Mouse (Mus musculus) limb, embryonic 12.5 days (tissue): Measurements from ENCODE around the gene Kdm5a. TPM values are rescaled to one million over a fixed set of nuclear protein-coding genes. Genes with fewer than 3 reads are reported as not detected.

Experiments
- ATAC-seq: fragments of 200-750 bp; cut with Nextera tagmentation; 2 replicates; pipeline ENCODE4 v1.8.0; 2017; ENCODE audit warnings: low read depth, moderate TSS enrichment; ENCODE audit not compliant: insufficient number of reproducible peaks, insufficient read depth, low FRiP score, low TSS enrichment
- H3K27ac ChIP-seq: fragments of 300-500 bp; sonication (generic); 2 replicates; pipeline ENCODE4 v1.5.1; 2016; ENCODE audit warnings: mild to moderate bottlenecking, moderate library complexity
- H3K27me3 ChIP-seq: fragments of 300-500 bp; sonication (generic); 2 replicates; pipeline ENCODE4 v1.6.1; 2016; ENCODE audit warnings: mild to moderate bottlenecking, moderate library complexity
- H3K36me3 ChIP-seq: fragments of 300-500 bp; sonication (generic); 2 replicates; pipeline ENCODE4 v1.6.1; 2016; ENCODE audit warnings: mild to moderate bottlenecking, moderate library complexity
- H3K4me1 ChIP-seq: fragments of 300-500 bp; sonication (generic); replicated peaks from 2 replicates; pipeline ENCODE4 v1.6.1; 2016
- H3K4me2 ChIP-seq: fragments of 300-500 bp; sonication (generic); 2 replicates; pipeline ENCODE4 v1.6.1; 2016; ENCODE audit warnings: mild to moderate bottlenecking, moderate library complexity
- H3K4me3 ChIP-seq: fragments of 300-500 bp; sonication (generic); replicated peaks from 2 replicates; pipeline ENCODE4 v1.5.1; 2016; ENCODE audit warnings: mild to moderate bottlenecking
- H3K9ac ChIP-seq: fragments of 300-500 bp; sonication (generic); replicated peaks from 2 replicates; pipeline ENCODE4 v1.6.1; 2016; ENCODE audit warnings: mild to moderate bottlenecking, moderate library complexity
- H3K9me3 ChIP-seq: fragments of 300-500 bp; sonication (generic); 2 replicates; pipeline ENCODE4 v1.6.1; 2016; ENCODE audit warnings: mild to moderate bottlenecking, moderate library complexity
- WGBS: fragments of 180-500 bp; shearing (Covaris S2); methylation state at CpG from one replicate; pipeline ENCODE4 v1.1.7; 2016; 5-methylcytosine and 5-hydroxymethylcytosine counted together
- polyA plus RNA-seq: library from polyadenylated mRNA; unstranded; fragments of >200 nt; fragmentation: Nextera tagmentation; extraction: Ambion mirVana; gene quantifications from 2 replicates; pipeline ENCODE4 v1.2.1, GENCODE M21; 2016

Kdm5a gene
- polyA plus RNA-seq, 1 experiment from 2014 or later: 56.5 TPM

- no peaks in the 10 kb centered on the region for H3K9me3 ChIP-seq
- H3K9ac ChIP-seq: peak within 1 kb of the TSS; percentile 63
- peak within 1 kb of the TSS; percentile 62 for H3K4me3 ChIP-seq
- peak; percentile 47 for ATAC-seq
- H3K4me2 ChIP-seq: peak within 1 kb of the TSS; percentile 72
- peaks cover 12% of the 10 kb centered on the region for H3K4me1 ChIP-seq
- H3K27me3 ChIP-seq: peaks cover 49% of the 10 kb centered on the region
- under 1% methylated on average over 86 of the region's 90 CpGs for WGBS
- H3K27ac ChIP-seq: no peak within 1 kb of the TSS
- no peaks in the 10 kb centered on the region for H3K36me3 ChIP-seq
These were observed 99.4 kb downstream of the Kdm5a start, which contains the start of gene Il17ra for GRCm38 (mm10) chr6:120463086-120463871. Gene Il17ra (plus strand): TSS chr6:120463247.

GRCm38 (mm10) chr6:120463884-120464283 lies 100.0 kb downstream of the Kdm5a start:
- Histone ChIP-seq H3K4me1 (peaks cover 12% of the 10 kb centered on the region), H3K9ac (peak overlapping the region; percentile 63; the same call in 1 of the 2 replicates), H3K4me3 (peak overlapping the region; percentile 62), H3K4me2 (peak overlapping the region; percentile 72), H3K36me3 (no peaks in the 10 kb centered on the region), H3K27ac (no peak overlapping the region), H3K27me3 (peaks cover 49% of the 10 kb centered on the region), H3K9me3 (no peaks in the 10 kb centered on the region)
- WGBS: 9% methylated on average over 11 of the region's 11 CpGs
- no peak for ATAC-seq

GRCm38 (mm10) chr6:120464406-120464939 lies 100.5 kb downstream of the Kdm5a start:
- peaks cover 12% of the 10 kb centered on the region for H3K4me1 ChIP-seq
- 65% methylated on average over 9 of the region's 9 CpGs for WGBS
- no peak overlapping the region for H3K4me2 ChIP-seq
- no peaks in the 10 kb centered on the region for H3K9me3 ChIP-seq
- H3K36me3 ChIP-seq: no peaks in the 10 kb centered on the region
- no peak overlapping the region for H3K27ac ChIP-seq
- no peak overlapping the region for H3K9ac ChIP-seq
- H3K4me3 ChIP-seq: peak overlapping the region; percentile 62; the same call in 1 of the 2 replicates
- no peak for ATAC-seq
- H3K27me3 ChIP-seq: peaks cover 49% of the 10 kb centered on the region

GRCm38 (mm10) chr6:120465393-120465792 lies 101.5 kb downstream of the Kdm5a start:
- Histone ChIP-seq H3K9me3 (no peaks in the 10 kb centered on the region), H3K36me3 (no peaks in the 10 kb centered on the region), H3K4me1 (peaks cover 12% of the 10 kb centered on the region), H3K27ac (no peak overlapping the region), H3K9ac (no peak overlapping the region), H3K27me3 (peaks cover 49% of the 10 kb centered on the region), H3K4me3 (no peak overlapping the region), H3K4me2 (no peak overlapping the region)
- WGBS: 20% methylated on average over 4 of the region's 4 CpGs
- no peak for ATAC-seq

GRCm38 (mm10) chr6:120466609-120467329 lies 102.8 kb downstream of the Kdm5a start:
- H3K9ac ChIP-seq: no peak overlapping the region
- peaks cover 38% of the 10 kb centered on the region for H3K27me3 ChIP-seq
- H3K4me2 ChIP-seq: no peak overlapping the region
- ATAC-seq: no peak
- WGBS: 76% methylated on average over 10 of the region's 10 CpGs
- H3K9me3 ChIP-seq: no peaks in the 10 kb centered on the region
- no peaks in the 10 kb centered on the region for H3K36me3 ChIP-seq
- no peak overlapping the region for H3K27ac ChIP-seq
- H3K4me1 ChIP-seq: peaks cover 15% of the 10 kb centered on the region
- no peak overlapping the region for H3K4me3 ChIP-seq

- Histone ChIP-seq H3K27me3 (peaks cover 25% of the 10 kb centered on the region), H3K4me3 (no peak overlapping the region), H3K27ac (no peak overlapping the region), H3K9me3 (no peaks in the 10 kb centered on the region), H3K9ac (no peak overlapping the region), H3K4me2 (no peak overlapping the region), H3K4me1 (peaks cover 25% of the 10 kb centered on the region), H3K36me3 (no peaks in the 10 kb centered on the region)
- ATAC-seq: no peak
- 84% methylated on average over 4 of the region's 4 CpGs for WGBS
These were observed 104.3 kb downstream of the Kdm5a start for GRCm38 (mm10) chr6:120468259-120468658.

- 63% methylated on average over 3 of the region's 3 CpGs for WGBS
- H3K9me3 ChIP-seq: no peaks in the 10 kb centered on the region
- no peak overlapping the region for H3K4me2 ChIP-seq
- no peak overlapping the region for H3K9ac ChIP-seq
- H3K4me1 ChIP-seq: peaks cover 23% of the 10 kb centered on the region
- no peak for ATAC-seq
- H3K36me3 ChIP-seq: no peaks in the 10 kb centered on the region
- no peak overlapping the region for H3K4me3 ChIP-seq
- peaks cover 15% of the 10 kb centered on the region for H3K27me3 ChIP-seq
- no peak overlapping the region for H3K27ac ChIP-seq
These were observed 105.3 kb downstream of the Kdm5a start for GRCm38 (mm10) chr6:120469268-120469667.

- Histone ChIP-seq H3K27me3 (peaks cover 10% of the 10 kb centered on the region), H3K36me3 (no peaks in the 10 kb centered on the region), H3K9ac (no peak overlapping the region), H3K4me3 (no peak overlapping the region), H3K9me3 (no peaks in the 10 kb centered on the region), H3K27ac (no peak overlapping the region), H3K4me2 (no peak overlapping the region), H3K4me1 (peaks cover 23% of the 10 kb centered on the region)
- ATAC-seq: no peak
These were observed 105.8 kb downstream of the Kdm5a start for GRCm38 (mm10) chr6:120469770-120470169.

- Histone ChIP-seq H3K36me3 (no peaks in the 10 kb centered on the region), H3K9me3 (no peaks in the 10 kb centered on the region), H3K27ac (no peak overlapping the region), H3K27me3 (peaks cover under 1% of the 10 kb centered on the region; the same call in 1 of the 2 replicates), H3K4me3 (no peak overlapping the region), H3K4me1 (peaks cover 28% of the 10 kb centered on the region), H3K4me2 (no peak overlapping the region), H3K9ac (no peak overlapping the region)
- 89% methylated on average over 1 of the region's 1 CpGs for WGBS
- no peak for ATAC-seq
These were observed 106.7 kb downstream of the Kdm5a start for GRCm38 (mm10) chr6:120470666-120471065.

GRCm38 (mm10) chr6:120471991-120472441 lies 108.1 kb downstream of the Kdm5a start:
- Histone ChIP-seq H3K4me1 (peaks cover 29% of the 10 kb centered on the region), H3K4me2 (no peak overlapping the region), H3K9me3 (no peaks in the 10 kb centered on the region), H3K27ac (no peak overlapping the region), H3K36me3 (no peaks in the 10 kb centered on the region), H3K9ac (no peak overlapping the region), H3K4me3 (no peak overlapping the region), H3K27me3 (no peaks in the 10 kb centered on the region)
- WGBS: 13% methylated on average over 5 of the region's 5 CpGs
- no peak for ATAC-seq

- H3K27me3 ChIP-seq: no peaks in the 10 kb centered on the region
- peaks cover 29% of the 10 kb centered on the region for H3K4me1 ChIP-seq
- H3K27ac ChIP-seq: no peak overlapping the region
- no peaks in the 10 kb centered on the region for H3K9me3 ChIP-seq
- 27% methylated on average over 8 of the region's 8 CpGs for WGBS
- no peak overlapping the region for H3K4me2 ChIP-seq
- ATAC-seq: no peak
- no peak overlapping the region for H3K4me3 ChIP-seq
- H3K9ac ChIP-seq: no peak overlapping the region
- H3K36me3 ChIP-seq: no peaks in the 10 kb centered on the region
These were observed 108.7 kb downstream of the Kdm5a start for GRCm38 (mm10) chr6:120472455-120473140.
